In genomic region chr4:119809245-119809644, GRCm38 (mm10) we compare ENCODE assay signal across 10 mouse cellular contexts.
DNase-seq lines count a peak whose midpoint lies in the region; ATAC-seq lines count a peak whose summit lies in the region.
"Had no signal": no experiment of that assay in that cellular context is flagged by ENCODE, and none has a peak within 500 bp of the region (broad histone marks: within the 10 kb centered on the region; RNA-seq: fewer than 3 reads in every experiment).

No protein-coding gene starts in this region.

- H3K9ac ChIP-seq in embryonic facial prominence, embryonic 14.5 days (ENCODE audit: low read depth, low read length), result no peak overlapping the region
- H3K9ac ChIP-seq: embryonic facial prominence, embryonic 15.5 days; limb, embryonic 15.5 days had no signal

- H3K4me3 ChIP-seq in embryonic facial prominence, embryonic 14.5 days (ENCODE audit: low read depth, low read length), result no peak overlapping the region
- H3K4me3 ChIP-seq: embryonic facial prominence, embryonic 15.5 days; limb, embryonic 15.5 days had no signal

- no peaks in the 10 kb centered on the region for H3K36me3 ChIP-seq in embryonic facial prominence, embryonic 14.5 days (ENCODE audit: control insufficient read depth, insufficient read depth, low read length)
- H3K36me3 ChIP-seq: embryonic facial prominence, embryonic 15.5 days; limb, embryonic 15.5 days had no signal

- no peaks in the 10 kb centered on the region; the same call in 1 of the 2 replicates for H3K4me1 ChIP-seq in embryonic facial prominence, embryonic 14.5 days (ENCODE audit: control insufficient read depth, insufficient read depth, low read length)

- peak; percentile 69 for DNase-seq in kidney, adult 9 months
- DNase-seq in kidney, adult 18-20 months, result no peak
- peak; percentile 43 for DNase-seq in CD4-positive helper T cell, adult 2 months (ENCODE audit: low read depth, low spot score)
- peak; percentile 80 for DNase-seq in R1 (ENCODE audit: low read depth, low spot score)
- DNase-seq in embryonic facial prominence, embryonic 14.5 days (ENCODE audit: low spot score), result peak; percentile 68
- DNase-seq in Muller cell, postnatal 12 days (ENCODE audit: inconsistent ontology term), result no peak
- no peak for DNase-seq in frontal cortex, postnatal 14 days (ENCODE audit: low spot score in 2 of 2)

- WGBS in embryonic facial prominence, embryonic 14.5 days, result 34% methylated on average over 5 of the region's 5 CpGs

- H3K27ac ChIP-seq in embryonic facial prominence, embryonic 14.5 days (replicated peaks; ENCODE audit: low read depth, low read length), result no peak overlapping the region
- H3K27ac ChIP-seq: embryonic facial prominence, embryonic 15.5 days; limb, embryonic 15.5 days had no signal

- no peak overlapping the region for H3K4me2 ChIP-seq in embryonic facial prominence, embryonic 14.5 days (ENCODE audit: low read depth, low read length)
- H3K4me2 ChIP-seq: embryonic facial prominence, embryonic 15.5 days; limb, embryonic 15.5 days had no signal

- no peak for ATAC-seq in embryonic facial prominence, embryonic 14.5 days (ENCODE audit: low read depth)
- peak; percentile 57; the same call in 1 of the 2 replicates for ATAC-seq in megakaryocyte-erythroid progenitor cell, adult 5-6 weeks (replicated peaks; ENCODE audit: low FRiP score, low TSS enrichment, poor library complexity, severe bottlenecking)

- no peaks in the 10 kb centered on the region for H3K9me3 ChIP-seq in embryonic facial prominence, embryonic 14.5 days (ENCODE audit: control insufficient read depth, low read length)
- H3K9me3 ChIP-seq: embryonic facial prominence, embryonic 15.5 days; limb, embryonic 15.5 days had no signal

- peaks cover 12% of the 10 kb centered on the region for H3K27me3 ChIP-seq in embryonic facial prominence, embryonic 14.5 days (replicated peaks; ENCODE audit: control insufficient read depth, insufficient read depth, low read length)

Comparison
In these comparisons a context has a peak if more than half of its experiments do, and no peak if none do; other contexts are left out.
1. DNase-seq: peak in kidney, adult 9 months (single experiment), CD4-positive helper T cell, adult 2 months (single experiment), R1 (single experiment) and embryonic facial prominence, embryonic 14.5 days (single experiment); none in kidney, adult 18-20 months (single experiment), Muller cell, postnatal 12 days (single experiment) and frontal cortex, postnatal 14 days (0 of 2).